Mouse (Mus musculus) ES-Bruce4 (cell line): Measurements from ENCODE around the gene Iqcf3. TPM values are rescaled to one million over a fixed set of nuclear protein-coding genes. Genes with fewer than 3 reads are reported as not detected.

ENCODE experiments used
- H3K27ac ChIP-seq: 2 replicates; pipeline ENCODE4 v1.5.1; 2012; ENCODE audit warnings: low read length, inconsistent platforms; ENCODE audit not compliant: insufficient read depth
- H3K27me3 ChIP-seq: 2 replicates; pipeline ENCODE4 v1.6.1; 2012; ENCODE audit warnings: mild to moderate bottlenecking, low read length, inconsistent platforms; ENCODE audit not compliant: control insufficient read depth, poor library complexity, insufficient read depth, severe bottlenecking
- H3K36me3 ChIP-seq: 2 replicates; pipeline ENCODE4 v1.6.1; 2012; ENCODE audit warnings: inconsistent platforms, mild to moderate bottlenecking, low read length, moderate library complexity; ENCODE audit not compliant: control insufficient read depth, poor library complexity, insufficient read depth, severe bottlenecking
- H3K4me1 ChIP-seq: one replicate; pipeline ENCODE4 v1.8.1; 2011; ENCODE audit warnings: low read length; ENCODE audit not compliant: control insufficient read depth, insufficient read depth
- H3K4me3 ChIP-seq: 2 replicates; pipeline ENCODE4 v1.5.1; 2011; ENCODE audit warnings: low read depth, mild to moderate bottlenecking, low read length
- H3K9ac ChIP-seq: 2 replicates; pipeline ENCODE4 v1.6.1; 2012; ENCODE audit warnings: low read depth, mild to moderate bottlenecking, inconsistent platforms; ENCODE audit not compliant: poor library complexity, severe bottlenecking
- H3K9me3 ChIP-seq: replicated peaks from 2 replicates; pipeline ENCODE4 v1.6.1; 2012; ENCODE audit warnings: mild to moderate bottlenecking, low read length, inconsistent platforms; ENCODE audit not compliant: control insufficient read depth, poor library complexity, insufficient read depth, severe bottlenecking
- CTCF ChIP-seq: IDR thresholded peaks from one replicate; pipeline ENCODE4 v1.8.1; 2011; ENCODE audit warnings: low read depth, low read length
- EP300 ChIP-seq: IDR thresholded peaks from 2 replicates; pipeline ENCODE4 v1.6.1; 2011; ENCODE audit warnings: low read depth, low read length; ENCODE audit not compliant: insufficient read depth
- POLR2A ChIP-seq: IDR thresholded peaks from one replicate; pipeline ENCODE4 v1.8.1; 2011; ENCODE audit warnings: low read length; ENCODE audit not compliant: insufficient read depth
- polyA plus RNA-seq: library from polyadenylated mRNA; stranded (reverse); fragments of >200 nt; gene quantifications from 2 replicates; pipeline ENCODE4 v1.2.4, GENCODE M21; 2011; ENCODE audit warnings: low read depth; ENCODE audit not compliant: missing spikeins, insufficient read depth, insufficient read length

The Iqcf3 gene
- polyA plus RNA-seq, 1 experiment, result not detected

GRCm38 (mm10) chr9:106482578-106483115, 78.8 kb downstream of the Iqcf3 start:
- H3K27ac ChIP-seq, result no peak overlapping the region
- no peaks in the 10 kb centered on the region for H3K27me3 ChIP-seq
- H3K9me3 ChIP-seq, result no peaks in the 10 kb centered on the region
- peaks cover 3% of the 10 kb centered on the region for H3K4me1 ChIP-seq
- peaks cover 8% of the 10 kb centered on the region for H3K36me3 ChIP-seq
- H3K9ac ChIP-seq, result no peak overlapping the region
- TF ChIP-seq EP300, result no peak
- TF ChIP-seq POLR2A, result no peak
- no peak for TF ChIP-seq CTCF
- H3K4me3 ChIP-seq, result no peak overlapping the region

- H3K36me3 ChIP-seq, result peaks cover 8% of the 10 kb centered on the region
- no peak for TF ChIP-seq POLR2A
- TF ChIP-seq CTCF, result no peak
- no peak overlapping the region for H3K4me3 ChIP-seq
- no peak overlapping the region for H3K27ac ChIP-seq
- no peak overlapping the region for H3K9ac ChIP-seq
- H3K4me1 ChIP-seq, result peaks cover 3% of the 10 kb centered on the region
- no peaks in the 10 kb centered on the region for H3K27me3 ChIP-seq
- H3K9me3 ChIP-seq, result no peaks in the 10 kb centered on the region
Measured at GRCm38 (mm10) chr9:106481676-106482075, 79.8 kb downstream of the Iqcf3 start.

DNA sequence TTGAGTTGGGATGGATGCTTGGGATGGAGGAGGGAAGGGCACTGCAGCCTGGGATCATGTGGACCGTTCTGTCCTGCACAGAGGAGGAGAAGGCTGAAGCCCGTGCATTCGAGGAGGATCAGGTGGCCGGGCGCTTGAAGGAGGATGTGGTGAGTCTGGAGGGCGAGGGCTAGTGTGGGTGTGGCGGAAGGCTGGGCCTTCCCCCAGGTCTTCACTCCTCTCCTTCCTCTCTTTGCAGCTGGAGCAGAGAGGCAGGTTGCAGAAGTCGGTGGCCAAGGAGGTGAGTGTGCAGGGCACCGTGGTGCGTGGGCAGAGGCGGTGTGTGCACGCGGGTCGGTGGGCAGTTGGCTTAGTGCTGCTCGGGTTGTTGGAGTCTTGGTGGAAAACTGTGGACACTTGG, 80.4 kb downstream of the Iqcf3 start:
- no peak overlapping the region for H3K27ac ChIP-seq
- H3K9me3 ChIP-seq, result no peaks in the 10 kb centered on the region
- TF ChIP-seq CTCF, result no peak
- no peak for TF ChIP-seq POLR2A
- no peak for TF ChIP-seq EP300
- H3K9ac ChIP-seq, result no peak overlapping the region
- no peak overlapping the region for H3K4me3 ChIP-seq
- H3K27me3 ChIP-seq, result no peaks in the 10 kb centered on the region
- peaks cover 8% of the 10 kb centered on the region for H3K36me3 ChIP-seq
- peaks cover 3% of the 10 kb centered on the region for H3K4me1 ChIP-seq

DNA sequence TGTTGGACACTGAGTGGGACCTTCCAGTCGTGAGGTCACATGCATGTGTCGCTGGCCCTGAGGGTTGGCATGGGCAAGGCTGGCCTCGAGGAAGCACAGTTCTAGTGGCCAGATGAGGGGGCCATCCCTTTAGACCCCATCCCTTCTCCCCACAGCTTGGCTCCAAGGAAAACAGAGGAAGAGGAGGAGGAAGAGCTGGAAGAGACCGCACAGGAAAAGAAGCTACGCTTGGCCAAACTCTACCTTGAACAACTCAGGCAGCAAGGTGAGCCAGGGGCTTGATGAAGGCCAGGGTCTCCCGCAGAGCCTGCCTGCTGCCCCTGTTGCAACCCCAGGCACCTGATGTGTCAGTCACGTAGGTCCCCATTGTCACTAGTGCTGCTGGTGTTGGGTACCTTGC, 80.9 kb downstream of the Iqcf3 start:
- H3K9ac ChIP-seq, result no peak overlapping the region
- H3K27me3 ChIP-seq, result no peaks in the 10 kb centered on the region
- H3K4me3 ChIP-seq, result no peak overlapping the region
- no peaks in the 10 kb centered on the region for H3K9me3 ChIP-seq
- H3K36me3 ChIP-seq, result peaks cover 8% of the 10 kb centered on the region
- H3K27ac ChIP-seq, result no peak overlapping the region
- TF ChIP-seq CTCF (no peak), POLR2A (no peak), EP300 (no peak)
- H3K4me1 ChIP-seq, result peaks cover 3% of the 10 kb centered on the region

DNA sequence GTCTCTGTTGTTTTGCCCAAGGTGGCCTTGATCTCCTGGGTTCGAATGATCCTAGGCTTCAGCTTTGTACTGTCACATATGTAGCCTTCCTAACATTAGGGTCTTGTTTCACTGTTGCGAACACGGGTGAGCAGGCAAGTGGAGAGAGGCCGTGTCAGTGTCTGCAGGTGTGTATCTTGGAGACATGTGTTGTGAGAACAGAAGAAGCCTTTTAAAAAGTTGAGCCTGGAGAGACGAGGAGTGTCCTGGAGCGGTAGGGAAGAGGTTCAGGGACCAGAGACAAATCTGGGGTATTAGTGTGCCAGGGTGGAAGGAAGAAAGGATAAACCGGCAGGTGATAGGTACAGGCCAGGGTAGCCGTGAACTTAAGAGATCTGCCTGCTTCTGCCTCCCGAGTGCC, 83.3 kb downstream of the Iqcf3 start:
- Histone ChIP-seq H3K4me1 (peaks cover 2% of the 10 kb centered on the region), H3K4me3 (peak overlapping the region; percentile 96), H3K9ac (peak overlapping the region; percentile 86), H3K36me3 (peaks cover 8% of the 10 kb centered on the region), H3K27ac (no peak overlapping the region), H3K27me3 (no peaks in the 10 kb centered on the region), H3K9me3 (no peaks in the 10 kb centered on the region)
- TF ChIP-seq EP300, result no peak
- TF ChIP-seq POLR2A, result no peak
- TF ChIP-seq CTCF, result no peak

DNA sequence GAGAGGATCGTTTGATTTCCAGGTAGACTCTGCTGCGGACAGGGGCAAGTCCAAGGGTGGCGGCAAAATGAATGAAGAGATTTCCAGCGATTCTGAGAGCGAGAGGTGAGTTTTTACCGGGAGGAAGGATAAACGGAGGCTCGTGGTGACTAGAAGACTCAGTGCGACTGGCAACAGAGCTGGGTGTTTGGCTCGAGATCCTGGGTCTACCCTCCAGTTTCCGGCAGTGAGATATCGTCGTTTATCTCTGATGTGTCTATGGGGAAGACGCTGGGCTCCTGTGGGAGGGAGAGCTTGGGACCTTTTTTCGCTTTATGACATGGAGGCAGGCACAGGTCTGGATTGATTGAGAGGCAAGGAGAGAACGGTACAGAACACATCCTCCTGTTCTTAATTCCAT, 83.8 kb downstream of the Iqcf3 start:
- no peak overlapping the region for H3K27ac ChIP-seq
- H3K4me3 ChIP-seq, result peak overlapping the region; percentile 96
- TF ChIP-seq EP300, result no peak
- no peak for TF ChIP-seq POLR2A
- H3K36me3 ChIP-seq, result peaks cover 8% of the 10 kb centered on the region
- H3K9me3 ChIP-seq, result no peaks in the 10 kb centered on the region
- no peaks in the 10 kb centered on the region for H3K27me3 ChIP-seq
- peak overlapping the region; percentile 86 for H3K9ac ChIP-seq
- peaks cover 2% of the 10 kb centered on the region for H3K4me1 ChIP-seq
